Mouse (Mus musculus): Measurements from ENCODE around the gene Relt.
A peak's percentile ranks its signal among the peaks of the same experiment; 100 is the strongest.

The Relt gene

DNA sequence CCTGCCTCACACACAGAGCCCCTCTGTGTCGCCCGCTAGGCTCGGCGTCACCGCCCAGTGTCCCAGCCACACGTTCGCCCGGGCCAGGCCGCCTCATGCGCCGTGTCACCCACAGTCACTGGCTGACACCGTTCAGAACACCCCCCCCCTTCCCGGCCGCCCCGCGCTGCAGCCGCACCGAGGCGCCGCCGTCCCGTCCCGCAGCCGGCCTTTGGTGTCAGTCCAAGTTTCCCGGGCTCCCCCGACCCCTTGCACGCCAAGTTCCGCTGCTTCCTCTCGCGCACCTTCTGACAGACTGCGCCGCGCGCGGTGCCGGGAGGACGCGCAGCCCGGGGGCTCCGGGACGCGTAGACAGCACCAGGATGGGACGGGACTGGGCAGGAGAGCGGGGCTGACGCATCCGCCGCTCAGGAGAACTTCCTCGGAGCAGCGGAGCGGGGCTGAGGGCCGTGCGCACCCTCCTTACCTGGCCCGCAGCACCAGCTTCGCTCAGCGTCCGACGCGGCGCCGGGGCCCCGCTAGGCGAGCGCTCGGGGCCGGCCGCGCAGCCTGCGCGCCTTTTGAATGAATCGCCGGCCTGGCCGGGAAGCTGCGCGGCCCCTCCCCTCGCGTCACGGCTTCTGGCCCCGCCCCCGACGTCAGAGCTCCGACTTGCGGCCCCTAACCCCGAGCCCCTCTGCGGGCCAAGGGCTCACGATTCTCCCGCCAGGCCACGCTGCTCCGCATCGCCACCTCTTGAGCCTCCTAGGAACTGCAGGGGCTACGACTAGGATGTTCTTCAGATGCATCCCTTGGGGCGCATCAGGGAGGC, at the start of gene Relt:
Relt (minus strand) TSS at position 619 of the 811 bp plus-strand sequence.
- DNase-seq (ENCODE audit: low spot score in 2 of 2) = peak; percentile 78 to 88

DNA sequence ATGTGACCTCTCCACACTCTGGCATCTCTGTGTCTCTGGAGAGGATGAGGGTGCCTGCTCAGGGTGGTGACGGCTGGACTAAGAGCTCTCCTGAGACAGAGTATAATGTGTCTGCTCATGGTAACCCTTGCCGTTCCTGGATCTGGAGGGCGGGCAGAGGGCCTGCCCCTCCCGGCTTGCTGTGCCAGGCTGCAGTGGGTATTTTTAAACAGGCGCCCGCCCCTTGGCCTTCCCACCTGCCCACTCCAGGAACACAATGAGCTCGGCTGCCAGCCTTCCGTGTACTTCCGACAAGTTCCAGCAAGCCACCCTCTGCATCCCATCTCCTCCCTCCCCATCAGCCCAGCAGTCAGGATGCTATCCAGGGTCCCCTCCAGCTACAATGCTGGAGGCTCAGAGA, 48.5 kb upstream of the Relt start:
- DNase-seq (ENCODE audit: low spot score in 2 of 2) = no peak

- DNase-seq (ENCODE audit: low spot score in 2 of 2) = no peak
Measured at GRCm38 (mm10) chr7:100911246-100911770, 48.1 kb upstream of the Relt start.

- no peak for DNase-seq (ENCODE audit: low spot score in 2 of 2)
Measured at GRCm38 (mm10) chr7:100908567-100908966, 45.3 kb upstream of the Relt start.

DNA sequence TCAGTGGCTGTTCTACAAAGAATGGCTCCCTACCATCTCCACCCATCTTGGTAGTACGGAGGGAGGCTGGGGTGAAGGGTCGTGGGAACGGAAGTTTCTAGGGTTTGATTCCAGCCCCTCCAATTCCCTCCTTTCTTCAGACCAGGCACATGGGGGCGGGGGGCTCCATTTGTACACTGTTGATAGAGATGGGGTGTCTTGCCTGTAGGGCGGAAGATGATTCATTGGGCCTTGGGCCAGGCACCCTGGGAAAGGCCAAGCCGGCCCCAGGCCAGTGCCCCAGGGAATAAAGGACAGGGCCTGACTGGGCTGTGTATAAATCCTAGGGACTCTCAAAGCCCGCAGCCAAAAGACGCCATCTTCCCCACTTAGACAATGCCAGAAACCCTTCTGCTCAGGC, 44.8 kb upstream of the Relt start:
- DNase-seq (ENCODE audit: low spot score in 2 of 2) = no peak

GRCm38 (mm10) chr7:100907231-100907630, 44.0 kb upstream of the Relt start:
- DNase-seq (ENCODE audit: low spot score in 2 of 2) = peak; percentile 79 to 84

DNA sequence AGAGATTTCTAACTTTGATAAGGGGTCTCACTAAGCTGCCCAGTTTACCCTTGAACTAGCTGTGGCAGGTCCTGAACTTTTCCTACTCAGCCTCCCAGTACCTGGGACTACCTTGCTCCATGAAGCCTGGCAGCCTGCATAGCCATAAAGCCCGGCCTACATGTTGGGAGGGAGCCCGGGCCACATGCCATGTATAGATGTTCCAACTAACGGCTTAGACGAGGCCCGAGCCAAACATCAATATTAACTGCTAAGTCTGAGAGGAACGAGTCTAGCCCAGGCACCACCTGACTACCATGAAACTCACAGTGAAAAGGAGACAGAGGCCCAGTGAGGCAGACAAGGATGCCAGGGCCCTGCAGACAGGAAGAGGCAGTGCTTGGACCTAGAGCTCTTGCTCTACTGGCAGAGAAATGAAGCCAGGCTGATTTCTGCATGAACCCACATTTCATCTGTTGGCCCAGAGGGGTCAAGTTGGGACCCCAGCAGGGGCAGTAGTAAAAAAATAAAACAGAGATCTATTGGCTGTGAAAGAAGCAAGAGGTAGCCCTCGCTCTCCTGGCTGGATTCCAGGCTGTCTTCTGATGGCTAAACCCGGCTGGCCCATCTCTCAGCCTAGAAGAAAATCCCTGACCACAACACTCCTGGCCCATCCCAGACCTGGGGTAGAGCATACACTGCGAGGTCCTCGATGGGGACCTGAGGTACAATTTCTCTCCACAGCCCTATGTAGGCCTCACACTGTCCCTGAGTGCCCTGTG, 43.0 kb upstream of the Relt start:
- DNase-seq (ENCODE audit: low spot score in 2 of 2) = no peak

- DNase-seq (ENCODE audit: low spot score in 2 of 2) = no peak
Measured at GRCm38 (mm10) chr7:100905037-100905436, 41.8 kb upstream of the Relt start.

- no peak for DNase-seq (ENCODE audit: low spot score in 2 of 2)
Measured at GRCm38 (mm10) chr7:100904612-100905011, 41.4 kb upstream of the Relt start.

DNA sequence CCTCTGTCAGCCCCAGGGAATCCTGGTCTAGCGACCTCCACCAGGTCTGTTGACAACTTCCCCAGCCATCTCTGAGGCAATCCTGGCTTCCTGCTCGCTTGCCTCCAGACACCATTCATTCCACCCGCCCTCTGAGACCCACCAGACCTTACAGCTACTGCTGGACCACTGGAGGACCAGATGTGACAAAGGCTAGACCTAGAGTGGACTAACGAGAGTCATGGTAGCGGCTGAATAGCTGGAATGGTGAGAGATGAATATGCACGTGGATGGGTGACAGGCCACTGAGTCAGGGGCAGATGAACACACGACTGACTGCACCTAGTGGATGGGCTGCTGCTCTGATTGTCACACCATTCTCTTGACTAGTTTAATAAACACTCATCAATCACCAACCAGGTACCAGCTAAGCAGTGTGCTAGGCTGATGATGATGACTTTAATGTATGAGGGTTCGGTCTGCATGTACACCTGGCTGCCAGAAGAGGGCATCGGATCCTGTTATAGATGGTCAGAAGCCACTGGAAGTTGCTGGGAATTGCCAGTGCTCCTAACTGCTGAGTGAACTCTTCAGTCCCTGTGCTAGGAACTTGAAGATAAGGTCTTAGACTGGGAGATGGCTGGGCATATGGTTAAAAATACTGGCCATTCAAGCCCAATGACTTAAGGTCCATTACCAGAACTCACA, 39.3 kb upstream of the Relt start:
- DNase-seq (ENCODE audit: low spot score in 2 of 2) = no peak

DNA sequence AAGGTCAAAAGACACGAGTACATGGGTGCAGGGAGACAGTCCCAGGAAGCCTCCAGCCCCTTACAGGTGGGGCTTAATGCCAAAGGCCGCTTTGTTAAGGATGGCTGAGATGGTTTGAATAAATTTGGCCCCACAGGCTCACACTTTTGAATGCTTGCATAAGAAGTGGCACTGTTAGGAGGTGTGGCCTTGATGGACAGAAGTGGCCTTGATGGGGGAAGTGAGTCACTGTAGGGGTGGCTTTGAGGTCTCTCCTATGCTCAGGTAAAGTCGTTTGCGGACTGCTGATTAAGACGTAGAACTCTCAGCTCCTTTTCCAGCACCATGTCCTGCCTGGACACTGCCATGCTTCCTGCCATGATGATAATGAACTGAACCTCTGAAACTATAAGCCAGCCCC, 34.6 kb upstream of the Relt start:
- no peak for DNase-seq (ENCODE audit: low spot score in 2 of 2)

- DNase-seq (ENCODE audit: low spot score in 2 of 2) = no peak
Measured at GRCm38 (mm10) chr7:100894833-100895226, 31.6 kb upstream of the Relt start.

DNA sequence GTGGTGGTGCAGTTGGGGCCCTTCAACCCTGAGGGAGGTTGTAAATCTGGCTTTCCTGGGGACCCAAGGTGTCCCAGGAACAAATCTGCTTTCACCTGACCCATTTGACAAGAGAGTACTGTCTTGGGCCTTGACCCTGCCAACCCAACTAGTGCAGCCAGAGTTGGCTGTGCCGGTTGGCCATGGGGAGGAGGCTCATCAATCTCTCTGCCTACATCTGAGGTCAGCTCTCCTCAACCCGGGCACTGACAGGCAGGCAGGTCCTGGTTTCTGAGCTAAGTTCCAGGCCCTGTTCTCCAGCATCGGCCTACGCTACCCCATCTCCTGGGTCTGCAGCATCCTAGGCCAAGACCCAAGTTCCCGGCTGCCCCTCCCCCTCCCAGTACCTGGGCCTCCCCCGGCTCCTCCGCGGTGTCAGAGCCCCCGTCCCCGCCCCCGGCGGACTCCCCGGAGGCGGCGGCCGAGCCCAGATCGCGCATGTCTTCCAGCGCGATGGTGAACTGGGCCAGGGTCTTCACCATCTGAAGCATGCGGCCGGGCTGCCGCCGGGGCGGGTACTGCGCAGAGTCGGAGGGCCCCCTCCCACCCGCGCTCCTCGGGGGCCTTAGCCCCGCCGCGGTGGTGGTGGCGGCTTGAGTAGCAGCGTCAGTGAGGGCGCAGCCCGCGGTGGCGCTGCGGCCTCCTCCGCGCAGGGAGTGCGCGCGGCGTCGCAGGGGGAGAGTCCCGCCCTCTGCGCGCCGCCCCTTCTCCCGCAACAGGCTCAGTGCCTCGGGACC, 31.0 kb upstream of the Relt start:
- no peak for DNase-seq (ENCODE audit: low spot score in 2 of 2)

DNA sequence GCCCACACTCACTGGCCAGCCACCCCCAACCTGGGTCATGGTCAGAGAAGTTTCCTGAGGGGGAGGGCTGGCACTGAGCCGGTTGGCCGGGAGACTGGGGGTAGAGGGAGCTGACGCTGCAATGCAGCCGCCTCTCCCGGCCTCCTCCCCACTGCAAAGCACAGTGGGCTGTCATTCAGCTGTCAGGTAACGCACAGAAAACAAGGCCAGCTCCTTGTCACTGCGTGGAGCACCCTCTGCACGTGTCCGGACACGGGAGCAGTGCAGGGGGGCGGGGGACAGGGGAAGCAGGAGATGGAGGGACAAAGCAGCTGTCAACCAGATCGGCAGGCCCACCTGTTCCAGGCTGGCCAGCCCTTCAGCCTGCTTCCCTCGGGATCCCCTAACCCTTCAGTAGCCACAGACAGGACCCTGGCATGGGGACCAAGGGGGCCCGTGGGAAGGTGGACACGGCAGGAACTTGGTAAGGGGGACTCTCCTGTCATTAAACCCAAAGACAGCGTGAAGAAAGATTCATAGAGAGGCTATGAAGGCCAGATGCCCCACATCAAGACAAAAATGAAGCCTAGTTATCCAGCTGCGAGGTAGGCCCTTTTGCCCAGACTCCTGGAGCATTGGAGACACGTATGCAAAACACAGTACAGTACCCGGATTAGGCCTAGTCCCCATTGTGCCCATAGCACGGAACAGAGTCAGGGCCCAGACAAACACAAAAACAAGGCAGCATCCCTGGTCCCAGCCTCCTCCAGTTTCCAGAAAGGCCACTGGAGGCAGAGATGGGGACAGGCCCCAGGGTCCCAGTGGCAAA, 30.2 kb upstream of the Relt start:
- DNase-seq (ENCODE audit: low spot score in 2 of 2) = no peak

GRCm38 (mm10) chr7:100886535-100886934, 23.3 kb upstream of the Relt start:
- DNase-seq (ENCODE audit: low spot score in 2 of 2) = peak in 1 of 2 experiments; percentile 39

DNA sequence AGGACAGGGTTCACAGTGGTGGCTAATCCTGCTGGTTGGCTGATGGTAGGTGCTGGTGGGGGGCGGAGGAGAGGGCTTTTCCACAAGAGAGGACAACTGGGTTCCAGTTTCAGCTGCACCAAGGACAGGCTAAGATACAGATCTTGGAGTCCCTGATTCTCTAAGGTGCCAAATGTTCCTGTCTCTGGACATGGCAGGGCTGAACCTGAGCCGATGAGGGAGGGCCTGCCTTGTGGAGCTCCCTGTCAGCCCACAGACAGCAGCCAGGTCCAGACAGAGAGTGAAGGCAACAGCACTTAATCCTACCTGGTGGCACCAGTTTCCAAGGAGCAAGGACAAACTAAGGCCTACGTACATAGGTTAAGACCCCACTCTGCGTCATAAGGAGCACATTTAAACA, 21.2 kb upstream of the Relt start:
- DNase-seq (ENCODE audit: low spot score in 2 of 2) = no peak

DNA sequence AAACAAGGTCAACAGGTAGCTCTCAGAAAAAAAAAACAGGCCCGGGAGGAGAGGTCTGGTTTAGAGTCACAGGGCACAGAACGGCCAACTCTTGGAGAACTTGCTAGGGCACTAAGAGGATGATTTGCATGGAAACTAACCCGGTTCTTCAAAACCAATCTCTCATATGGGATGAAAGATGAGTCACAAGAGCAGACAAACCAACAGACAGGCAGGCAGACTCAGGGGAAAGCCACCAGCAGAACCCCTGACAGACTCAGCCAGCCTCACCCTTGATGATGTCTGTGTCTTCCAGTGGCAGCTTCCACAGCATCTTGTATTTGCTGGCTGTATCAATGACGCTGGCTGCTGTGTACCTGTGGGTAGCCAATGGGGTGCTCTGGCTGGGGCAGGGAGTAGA, 18.7 kb upstream of the Relt start:
- no peak for DNase-seq (ENCODE audit: low spot score in 2 of 2)

- no peak for DNase-seq (ENCODE audit: low spot score in 2 of 2)
Measured at GRCm38 (mm10) chr7:100881531-100881930, 18.3 kb upstream of the Relt start.

- peak; percentile 45 to 80 for DNase-seq (ENCODE audit: low spot score in 2 of 2)
Measured at GRCm38 (mm10) chr7:100879595-100879994, 16.3 kb upstream of the Relt start.

DNA sequence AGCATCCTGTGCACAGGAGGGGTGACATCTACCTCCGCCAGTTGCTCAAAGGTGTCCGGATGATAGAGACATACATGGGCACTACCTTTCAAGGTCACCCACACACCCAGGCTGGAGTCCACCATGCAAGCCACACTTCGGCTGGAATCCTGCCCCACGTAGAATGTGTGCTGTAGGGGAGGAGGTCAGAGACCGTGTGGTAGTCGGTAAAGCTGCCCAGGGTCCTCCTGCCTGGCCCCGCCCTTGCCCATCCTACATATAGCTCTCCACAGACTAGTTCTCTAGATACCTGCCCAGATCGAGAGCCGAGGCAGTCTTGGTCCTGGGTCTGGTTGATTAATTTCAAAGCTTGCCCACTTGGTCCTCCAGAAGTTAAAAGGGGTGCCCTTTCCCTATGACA, 13.5 kb upstream of the Relt start:
- no peak for DNase-seq (ENCODE audit: low spot score in 2 of 2)

GRCm38 (mm10) chr7:100876293-100876692, 13.0 kb upstream of the Relt start:
- DNase-seq (ENCODE audit: low spot score in 2 of 2) = no peak
